Mouse (Mus musculus) limb, embryonic 10.5 days (tissue): Measurements from ENCODE around the gene Ssr2. TPM values are rescaled to one million over a fixed set of nuclear protein-coding genes. Genes with fewer than 3 reads are reported as not detected.
"Not testable (repeated sequence)": the region's sequence is repeated elsewhere in the genome, so short reads cannot be mapped to it uniquely, and the experiment has no call there.

Experiments
- DNase-seq: peaks from one replicate; pipeline ENCODE4 v3.0.0-alpha.2; 2017; ENCODE audit warnings: low spot score
- H3K27ac ChIP-seq: fragments of 300-500 bp; sonication (generic); 2 replicates; pipeline ENCODE4 v1.5.1; 2016; ENCODE audit warnings: mild to moderate bottlenecking
- H3K27me3 ChIP-seq: fragments of 300-500 bp; sonication (generic); 2 replicates; pipeline ENCODE4 v1.6.1; 2016; ENCODE audit warnings: low read depth, mild to moderate bottlenecking; ENCODE audit not compliant: poor library complexity, severe bottlenecking
- H3K36me3 ChIP-seq: fragments of 300-500 bp; sonication (generic); 2 replicates; pipeline ENCODE4 v1.6.1; 2016; ENCODE audit warnings: mild to moderate bottlenecking, moderate library complexity
- H3K4me1 ChIP-seq: fragments of 300-500 bp; sonication (generic); 2 replicates; pipeline ENCODE4 v1.6.1; 2016
- H3K4me3 ChIP-seq: fragments of 300-500 bp; sonication (generic); 2 replicates; pipeline ENCODE4 v1.5.1; 2016; ENCODE audit warnings: mild to moderate bottlenecking, moderate library complexity
- H3K9me3 ChIP-seq: fragments of 300-500 bp; sonication (generic); replicated peaks from 2 replicates; pipeline ENCODE4 v1.6.1; 2016; ENCODE audit warnings: mild to moderate bottlenecking
- WGBS: fragments of 180-500 bp; shearing (Covaris S2); methylation state at CpG from one replicate; pipeline ENCODE4 v1.1.7; 2016; 5-methylcytosine and 5-hydroxymethylcytosine counted together
- polyA plus RNA-seq: library from polyadenylated mRNA; unstranded; fragments of >200 nt; fragmentation: Nextera tagmentation; extraction: Ambion mirVana; gene quantifications from 2 replicates; pipeline ENCODE4 v1.2.1, GENCODE M21; 2016

Gene Ssr2
- polyA plus RNA-seq, 1 experiment from 2014 or later = 199 TPM

- H3K4me1 ChIP-seq = peaks cover 15% of the 10 kb centered on the region
- not testable (repeated sequence) for H3K27me3 ChIP-seq, H3K27ac ChIP-seq, H3K9me3 ChIP-seq, DNase-seq, H3K4me3 ChIP-seq
- H3K36me3 ChIP-seq = peaks cover 21% of the 10 kb centered on the region
- 88% methylated on average over 5 of the region's 5 CpGs for WGBS
These were observed 2.2 kb downstream of the Ssr2 start for GRCm38 (mm10) chr3:88577846-88578245.

GRCm38 (mm10) chr3:88578498-88579424, 3.1 kb downstream of the Ssr2 start:
- Histone ChIP-seq H3K27me3 (no peaks in the 10 kb centered on the region), H3K36me3 (peaks cover 31% of the 10 kb centered on the region), H3K27ac (peak overlapping the region; percentile 87), H3K4me1 (peaks cover 15% of the 10 kb centered on the region), H3K4me3 (peak overlapping the region; percentile 91), H3K9me3 (no peaks in the 10 kb centered on the region)
- DNase-seq = no peak
- 43% methylated on average over 8 of the region's 8 CpGs for whole genome bisulfite sequencing

GRCm38 (mm10) chr3:88579454-88580117, 3.9 kb downstream of the Ssr2 start:
- no peaks in the 10 kb centered on the region for H3K9me3 ChIP-seq
- peak overlapping the region; percentile 87 for H3K27ac ChIP-seq
- DNase-seq = peak; percentile 86
- peaks cover 39% of the 10 kb centered on the region for H3K36me3 ChIP-seq
- H3K27me3 ChIP-seq = no peaks in the 10 kb centered on the region
- H3K4me1 ChIP-seq = peaks cover 15% of the 10 kb centered on the region
- peak overlapping the region; percentile 91 for H3K4me3 ChIP-seq
- WGBS = under 1% methylated on average over 34 of the region's 34 CpGs

- no peak overlapping the region for H3K27ac ChIP-seq
- H3K4me1 ChIP-seq = peaks cover 7% of the 10 kb centered on the region
- no peaks in the 10 kb centered on the region for H3K27me3 ChIP-seq
- H3K36me3 ChIP-seq = peaks cover 80% of the 10 kb centered on the region
- no peak overlapping the region for H3K4me3 ChIP-seq
- WGBS = 95% methylated on average over 6 of the region's 6 CpGs
- DNase-seq = no peak
- H3K9me3 ChIP-seq = no peaks in the 10 kb centered on the region
These were observed 10.1 kb downstream of the Ssr2 start for GRCm38 (mm10) chr3:88585769-88586168.

DNA sequence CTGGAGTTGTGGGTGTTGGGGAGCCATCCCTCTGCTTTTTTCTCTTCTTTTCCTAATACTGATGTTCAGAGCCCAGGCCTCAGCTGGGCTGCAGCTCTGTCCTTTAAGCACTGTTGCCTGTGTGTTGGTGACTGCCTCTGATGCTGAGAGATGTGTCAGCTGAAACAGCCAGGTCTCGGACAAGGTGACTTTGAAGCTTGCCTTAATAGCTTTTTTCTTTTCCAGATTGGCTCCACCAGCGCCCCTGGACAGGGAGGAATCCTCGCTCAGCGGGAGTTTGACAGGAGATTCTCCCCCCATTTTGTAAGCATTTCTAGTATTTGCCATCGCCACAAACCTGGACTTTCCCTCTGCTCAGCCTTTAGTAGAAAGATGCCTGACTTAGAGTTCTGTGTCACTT, 11.0 kb downstream of the Ssr2 start:
- no peaks in the 10 kb centered on the region for H3K27me3 ChIP-seq
- peaks cover 14% of the 10 kb centered on the region; the same call in 1 of the 2 replicates for H3K4me1 ChIP-seq
- peaks cover 71% of the 10 kb centered on the region for H3K36me3 ChIP-seq
- H3K9me3 ChIP-seq = no peaks in the 10 kb centered on the region
- H3K4me3 ChIP-seq = no peak overlapping the region
- no peak overlapping the region for H3K27ac ChIP-seq
- DNase-seq = no peak
- WGBS = 93% methylated on average over 5 of the region's 5 CpGs

GRCm38 (mm10) chr3:88590246-88590645, 14.6 kb downstream of the Ssr2 start:
- Histone ChIP-seq H3K4me3 (no peak overlapping the region; the same call in 1 of the 2 replicates), H3K4me1 (peaks cover 29% of the 10 kb centered on the region), H3K9me3 (no peaks in the 10 kb centered on the region), H3K36me3 (peaks cover 40% of the 10 kb centered on the region), H3K27me3 (no peaks in the 10 kb centered on the region), H3K27ac (peak overlapping the region; percentile 54; the same call in 1 of the 2 replicates)
- 33% methylated on average over 5 of the region's 5 CpGs for WGBS
- DNase-seq = no peak

DNA sequence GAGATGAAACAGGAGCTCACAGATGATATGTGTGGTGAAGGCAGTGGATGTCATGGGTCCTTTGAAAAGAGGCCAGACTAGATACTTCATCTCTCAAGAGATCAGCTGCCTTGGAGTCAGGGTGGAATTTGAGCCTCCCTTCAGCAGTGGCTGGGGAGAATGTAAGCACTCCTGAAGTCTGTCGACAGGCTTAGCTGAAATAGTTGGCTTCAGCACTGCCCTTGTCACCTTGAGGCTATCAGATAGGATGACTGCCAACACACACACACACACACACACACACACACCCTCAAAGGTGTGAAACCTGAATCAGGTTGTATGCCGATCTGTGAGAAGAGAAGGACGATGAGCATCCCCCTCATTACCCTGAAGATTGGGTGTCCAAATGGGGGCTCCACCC, 15.4 kb downstream of the Ssr2 start:
- Histone ChIP-seq H3K9me3 (no peaks in the 10 kb centered on the region), H3K36me3 (peaks cover 33% of the 10 kb centered on the region), H3K27me3 (no peaks in the 10 kb centered on the region), H3K27ac (peak overlapping the region; percentile 54; the same call in 1 of the 2 replicates), H3K4me1 (peaks cover 29% of the 10 kb centered on the region), H3K4me3 (no peak overlapping the region)
- 52% methylated on average over 3 of the region's 3 CpGs for WGBS
- no peak for DNase-seq

DNA sequence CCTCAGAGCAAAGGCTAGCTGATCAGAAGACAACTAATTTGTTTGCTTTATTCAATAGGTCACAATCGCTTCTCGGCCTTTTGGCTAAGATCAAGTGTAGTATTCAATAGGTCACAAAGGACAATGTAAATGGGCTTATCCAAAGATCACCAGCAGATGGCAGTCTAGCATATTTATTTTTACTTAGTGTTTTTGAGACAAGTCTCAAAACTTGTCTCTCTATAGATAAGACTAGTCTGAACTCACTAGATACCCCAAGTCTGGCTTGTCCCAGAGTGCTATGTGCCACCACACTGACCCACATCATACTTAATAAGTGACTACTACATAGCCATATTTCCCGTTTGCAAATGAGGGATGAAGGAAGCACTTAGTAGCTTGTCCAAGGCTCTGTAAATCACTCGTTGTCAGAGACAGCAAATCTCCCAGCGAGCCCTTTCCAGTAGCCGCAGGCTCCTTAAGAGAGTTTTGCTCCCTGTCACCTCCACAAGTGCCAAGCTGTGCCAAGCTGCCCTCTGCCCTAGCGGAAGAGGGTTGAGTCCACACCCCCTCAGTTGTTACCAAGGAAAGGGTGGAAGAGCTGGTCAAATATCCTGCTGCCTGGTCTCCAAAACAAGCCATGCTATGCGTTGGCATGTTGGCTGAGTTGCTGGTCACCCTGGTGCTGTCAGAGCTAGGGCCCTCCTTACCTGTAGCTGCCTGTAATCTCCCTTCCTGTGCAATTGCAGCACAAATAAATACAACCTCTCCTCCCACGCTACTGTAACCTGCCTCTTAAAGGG, 16.5 kb downstream of the Ssr2 start:
- peaks cover 32% of the 10 kb centered on the region for H3K4me1 ChIP-seq
- H3K36me3 ChIP-seq = peaks cover 22% of the 10 kb centered on the region
- no peak overlapping the region for H3K4me3 ChIP-seq
- H3K27me3 ChIP-seq = no peaks in the 10 kb centered on the region
- WGBS = 41% methylated on average over 9 of the region's 9 CpGs
- H3K27ac ChIP-seq = peak overlapping the region; percentile 54; the same call in 1 of the 2 replicates
- H3K9me3 ChIP-seq = no peaks in the 10 kb centered on the region
- no peak for DNase-seq

GRCm38 (mm10) chr3:88592942-88593576, 17.4 kb downstream of the Ssr2 start:
- no peak for DNase-seq
- no peaks in the 10 kb centered on the region for H3K27me3 ChIP-seq
- H3K4me3 ChIP-seq = no peak overlapping the region
- WGBS = 70% methylated on average over 10 of the region's 10 CpGs
- peaks cover 32% of the 10 kb centered on the region for H3K4me1 ChIP-seq
- no peak overlapping the region for H3K27ac ChIP-seq
- no peaks in the 10 kb centered on the region for H3K9me3 ChIP-seq
- peaks cover 13% of the 10 kb centered on the region for H3K36me3 ChIP-seq

DNA sequence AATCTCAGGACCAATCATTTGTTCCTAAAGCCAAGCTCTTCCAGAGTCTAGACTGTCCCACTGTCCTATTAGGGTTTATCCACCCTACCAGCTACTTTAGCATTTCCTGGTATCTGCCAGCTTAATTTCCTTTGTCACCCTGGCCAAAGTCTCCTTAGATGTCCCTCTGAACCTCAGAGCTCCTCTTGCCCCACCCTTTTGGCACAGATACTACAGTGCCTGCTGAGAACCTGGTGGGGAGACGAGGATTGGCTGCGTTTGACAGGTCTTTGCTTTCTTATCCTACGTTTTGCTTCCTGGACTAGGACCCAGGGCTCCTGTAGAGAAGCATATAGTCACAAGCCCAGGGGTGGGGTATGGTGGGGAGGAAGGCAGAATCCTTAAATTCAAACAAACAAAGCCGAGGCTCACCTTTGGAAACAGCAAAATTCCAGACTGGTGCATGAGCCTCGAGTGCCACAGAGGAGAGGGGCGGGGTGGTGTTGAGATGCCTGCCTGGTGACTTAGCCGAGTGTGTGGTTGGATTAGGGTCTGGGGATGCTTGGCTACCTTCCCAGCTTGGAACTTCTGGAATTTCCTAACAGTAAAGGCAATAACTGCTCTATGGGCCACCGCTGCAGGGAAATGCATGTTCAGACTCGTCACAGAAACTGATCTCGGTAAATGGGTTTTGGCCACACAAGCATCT, 18.4 kb downstream of the Ssr2 start:
- WGBS = 63% methylated on average over 10 of the region's 10 CpGs
- no peak for DNase-seq

DNA sequence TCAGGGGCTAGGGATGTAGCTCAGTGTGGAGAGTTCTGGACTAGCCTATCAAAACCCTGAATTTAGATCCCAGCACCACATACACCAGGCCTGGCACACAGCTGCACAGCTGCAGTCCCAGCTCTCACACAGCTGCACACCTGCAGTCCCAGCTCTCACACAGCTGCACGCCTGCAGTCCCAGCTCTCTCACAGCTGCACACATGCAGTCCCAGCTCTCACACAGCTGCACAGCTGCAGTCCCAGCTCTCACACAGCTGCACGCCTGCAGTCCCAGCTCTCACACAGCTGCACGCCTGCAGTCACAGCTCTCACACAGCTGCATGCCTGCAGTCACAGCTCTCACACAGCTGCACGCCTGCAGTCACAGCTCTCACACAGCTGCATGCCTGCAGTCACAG, 20.9 kb downstream of the Ssr2 start:
- not testable (repeated sequence) for H3K4me3 ChIP-seq, DNase-seq, H3K27ac ChIP-seq, H3K36me3 ChIP-seq, H3K27me3 ChIP-seq, H3K9me3 ChIP-seq
- WGBS = 80% methylated on average over 4 of the region's 4 CpGs
- H3K4me1 ChIP-seq = peaks cover 20% of the 10 kb centered on the region

More for the DNA sequence above, 18.4 kb downstream of the Ssr2 start:
- Histone ChIP-seq H3K4me1 (peaks cover 32% of the 10 kb centered on the region), H3K27ac (no peak overlapping the region), H3K27me3 (no peaks in the 10 kb centered on the region), H3K36me3 (peaks cover 4% of the 10 kb centered on the region; the same call in 1 of the 2 replicates), H3K9me3 (no peaks in the 10 kb centered on the region), H3K4me3 (no peak overlapping the region)

DNA sequence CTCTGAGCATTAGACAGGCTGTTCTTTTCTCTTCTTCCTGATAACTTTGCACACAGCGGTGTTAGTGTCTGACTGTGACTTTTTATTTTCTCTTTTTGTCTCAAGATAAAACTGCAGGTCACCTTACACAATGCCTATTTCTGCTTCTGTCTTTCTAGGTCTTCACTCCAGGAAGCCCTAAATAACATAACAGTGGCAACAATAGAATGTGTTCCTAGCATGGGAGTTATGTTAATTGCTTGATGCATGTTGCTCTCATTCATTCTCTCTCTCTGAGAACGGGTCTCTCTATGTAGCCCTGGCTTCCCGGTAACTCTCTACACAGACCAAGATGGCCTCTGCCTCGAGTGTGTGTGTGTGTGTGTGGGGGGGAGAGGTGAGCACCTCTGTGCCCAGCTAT, 26.8 kb downstream of the Ssr2 start:
- no peaks in the 10 kb centered on the region for H3K9me3 ChIP-seq
- WGBS = 84% methylated on average over 4 of the region's 4 CpGs
- no peak overlapping the region for H3K27ac ChIP-seq
- H3K36me3 ChIP-seq = no peaks in the 10 kb centered on the region
- no peaks in the 10 kb centered on the region for H3K27me3 ChIP-seq
- H3K4me1 ChIP-seq = peaks cover 24% of the 10 kb centered on the region
- DNase-seq = no peak
- H3K4me3 ChIP-seq = no peak overlapping the region
